Mouse (Mus musculus) stomach, postnatal 0 days (tissue): ENCODE measurements around the gene Akr7a5. TPM values are rescaled to one million over a fixed set of nuclear protein-coding genes. Genes with fewer than 3 reads are reported as not detected.

ENCODE experiments used
- ATAC-seq: fragments of 200-750 bp; cut with Nextera tagmentation; 2 replicates; pipeline ENCODE4 v1.8.0; 2017; ENCODE audit not compliant: low FRiP score, low TSS enrichment
- DNase-seq: peaks from one replicate; pipeline ENCODE4 v3.0.0-alpha.2; 2016; ENCODE audit warnings: low spot score
- H3K27ac ChIP-seq: fragments of 300-500 bp; sonication (generic); replicated peaks from 2 replicates; pipeline ENCODE4 v1.5.1; 2014; ENCODE audit warnings: mild to moderate bottlenecking, control low read depth
- H3K27me3 ChIP-seq: fragments of 300-500 bp; sonication (generic); 2 replicates; pipeline ENCODE4 v1.6.1; 2014; ENCODE audit warnings: low read length; ENCODE audit not compliant: control insufficient read depth, insufficient read depth
- H3K36me3 ChIP-seq: fragments of 300-500 bp; sonication (generic); 2 replicates; pipeline ENCODE4 v1.6.1; 2014; ENCODE audit warnings: low read length, mixed read lengths; ENCODE audit not compliant: control insufficient read depth, insufficient read depth
- H3K4me1 ChIP-seq: fragments of 300-500 bp; sonication (generic); replicated peaks from 2 replicates; pipeline ENCODE4 v1.6.1; 2014; ENCODE audit warnings: antibody characterized with exemption; ENCODE audit not compliant: control insufficient read depth, insufficient read depth
- H3K4me2 ChIP-seq: fragments of 300-500 bp; sonication (generic); replicated peaks from 2 replicates; pipeline ENCODE4 v1.6.1; 2014; ENCODE audit warnings: low read depth, mild to moderate bottlenecking, control low read depth, moderate library complexity
- H3K4me3 ChIP-seq: fragments of 300-500 bp; sonication (generic); 2 replicates; pipeline ENCODE4 v1.5.1; 2014; ENCODE audit warnings: low read depth, low read length, control low read depth
- H3K9ac ChIP-seq: fragments of 300-500 bp; sonication (generic); 2 replicates; pipeline ENCODE4 v1.6.1; 2014; ENCODE audit warnings: mild to moderate bottlenecking, low read length, control low read depth, mixed read lengths
- H3K9me3 ChIP-seq: fragments of 300-500 bp; sonication (generic); 2 replicates; pipeline ENCODE4 v1.6.1; 2016; ENCODE audit warnings: low read length; ENCODE audit not compliant: control insufficient read depth
- CTCF ChIP-seq: IDR thresholded peaks from 2 replicates; pipeline ENCODE4 v1.5.1; 2016; ENCODE audit warnings: antibody characterized with exemption, low read depth, mild to moderate bottlenecking, moderate library complexity
- EP300 ChIP-seq: optimal IDR thresholded peaks from 2 replicates; pipeline ENCODE3; 2016; ENCODE audit warnings: antibody characterized with exemption
- WGBS: fragments of 180-500 bp; shearing (Covaris S2); extraction: QIAGEN DNeasy Blood & Tissue Kit; methylation state at CpG from one replicate; pipeline ENCODE4 v1.1.7; 2014; 5-methylcytosine and 5-hydroxymethylcytosine counted together
- polyA plus RNA-seq: library from polyadenylated mRNA; unstranded; fragments of >200 nt; fragmentation: Nextera tagmentation; extraction: Ambion mirVana; gene quantifications from 2 replicates; pipeline ENCODE4 v1.2.1, GENCODE M21; 2015

Gene Akr7a5
- polyA plus RNA-seq, 1 experiment from 2014 or later: 73.8 TPM

GRCm38 (mm10) chr4:139318449-139318848, 7.9 kb downstream of the Akr7a5 start:
- Histone ChIP-seq H3K36me3 (peaks cover 19% of the 10 kb centered on the region; the same call in 1 of the 2 replicates), H3K9me3 (no peaks in the 10 kb centered on the region), H3K9ac (no peak overlapping the region), H3K27ac (no peak overlapping the region), H3K4me1 (no peaks in the 10 kb centered on the region), H3K4me3 (no peak overlapping the region), H3K4me2 (no peak overlapping the region), H3K27me3 (no peaks in the 10 kb centered on the region)
- no peak for DNase-seq
- no peak for ATAC-seq
- 90% methylated on average over 11 of the region's 11 CpGs for WGBS
- TF ChIP-seq EP300 (no peak), CTCF (no peak)

- Histone ChIP-seq H3K4me1 (no peaks in the 10 kb centered on the region), H3K4me3 (no peak overlapping the region), H3K9me3 (no peaks in the 10 kb centered on the region), H3K27me3 (no peaks in the 10 kb centered on the region), H3K9ac (no peak overlapping the region), H3K27ac (no peak overlapping the region), H3K4me2 (no peak overlapping the region), H3K36me3 (peaks cover 15% of the 10 kb centered on the region; the same call in 1 of the 2 replicates)
- TF ChIP-seq CTCF: no peak
- TF ChIP-seq EP300: no peak
- 91% methylated on average over 4 of the region's 4 CpGs for WGBS
- ATAC-seq (no peak), DNase-seq (no peak)
These were observed 9.2 kb downstream of the Akr7a5 start for GRCm38 (mm10) chr4:139319740-139320139.

- H3K36me3 ChIP-seq: no peaks in the 10 kb centered on the region
- H3K9me3 ChIP-seq: no peaks in the 10 kb centered on the region
- no peak overlapping the region for H3K9ac ChIP-seq
- no peak overlapping the region for H3K27ac ChIP-seq
- no peaks in the 10 kb centered on the region for H3K27me3 ChIP-seq
- peak overlapping the region; percentile 47 for H3K4me2 ChIP-seq
- 10% methylated on average over 10 of the region's 10 CpGs for WGBS
- peak; percentile 82 for TF ChIP-seq CTCF
- TF ChIP-seq EP300: no peak
- ATAC-seq: peak; percentile 87
- peak; percentile 91 for DNase-seq
- H3K4me1 ChIP-seq: no peaks in the 10 kb centered on the region
- peak overlapping the region; percentile 10; the same call in 1 of the 2 replicates for H3K4me3 ChIP-seq
These were observed 20.1 kb downstream of the Akr7a5 start for GRCm38 (mm10) chr4:139330605-139331004.

GRCm38 (mm10) chr4:139334631-139335295, 24.2 kb downstream of the Akr7a5 start:
- DNase-seq (no peak), ATAC-seq (no peak)
- Histone ChIP-seq H3K4me2 (no peak overlapping the region), H3K4me1 (peaks cover 2% of the 10 kb centered on the region; the same call in 1 of the 2 replicates), H3K9me3 (no peaks in the 10 kb centered on the region), H3K27me3 (no peaks in the 10 kb centered on the region), H3K27ac (no peak overlapping the region), H3K4me3 (no peak overlapping the region), H3K9ac (no peak overlapping the region), H3K36me3 (no peaks in the 10 kb centered on the region)
- TF ChIP-seq CTCF: no peak
- no peak for TF ChIP-seq EP300
- 44% methylated on average over 6 of the region's 9 CpGs for WGBS

GRCm38 (mm10) chr4:139335507-139335906, 25.0 kb downstream of the Akr7a5 start:
- H3K4me3 ChIP-seq: no peak overlapping the region
- no peak overlapping the region for H3K27ac ChIP-seq
- no peak for TF ChIP-seq EP300
- no peak for TF ChIP-seq CTCF
- WGBS: 54% methylated on average over 7 of the region's 7 CpGs
- ATAC-seq (no peak), DNase-seq (no peak)
- no peaks in the 10 kb centered on the region for H3K9me3 ChIP-seq
- H3K4me1 ChIP-seq: peaks cover 2% of the 10 kb centered on the region; the same call in 1 of the 2 replicates
- no peaks in the 10 kb centered on the region for H3K36me3 ChIP-seq
- H3K4me2 ChIP-seq: no peak overlapping the region
- no peak overlapping the region for H3K9ac ChIP-seq
- H3K27me3 ChIP-seq: no peaks in the 10 kb centered on the region

- Histone ChIP-seq H3K4me3 (no peak overlapping the region), H3K36me3 (no peaks in the 10 kb centered on the region), H3K9ac (no peak overlapping the region; the same call in 1 of the 2 replicates), H3K4me2 (peak overlapping the region; percentile 52), H3K27me3 (no peaks in the 10 kb centered on the region), H3K9me3 (no peaks in the 10 kb centered on the region), H3K27ac (no peak overlapping the region), H3K4me1 (peaks cover 2% of the 10 kb centered on the region; the same call in 1 of the 2 replicates)
- DNase-seq: peak; percentile 92
- 16% methylated on average over 24 of the region's 24 CpGs for WGBS
- ATAC-seq: peak; percentile 61
- TF ChIP-seq CTCF (peak; percentile 87), EP300 (no peak)
These were observed 26.4 kb downstream of the Akr7a5 start for GRCm38 (mm10) chr4:139336822-139337483.
